Mouse (Mus musculus) frontal cortex, postnatal 10 days (tissue): ENCODE measurements around the gene Gnao1.
A peak's percentile ranks its signal among the peaks of the same experiment; 100 is the strongest.

Experiments
- DNase-seq, 2 experiments: peaks; one replicate each; pipeline ENCODE4 v3.0.0; 2022; ENCODE audit warnings: low spot score in 2 of 2, mixed read lengths in 1 of 2

Gene Gnao1

DNA sequence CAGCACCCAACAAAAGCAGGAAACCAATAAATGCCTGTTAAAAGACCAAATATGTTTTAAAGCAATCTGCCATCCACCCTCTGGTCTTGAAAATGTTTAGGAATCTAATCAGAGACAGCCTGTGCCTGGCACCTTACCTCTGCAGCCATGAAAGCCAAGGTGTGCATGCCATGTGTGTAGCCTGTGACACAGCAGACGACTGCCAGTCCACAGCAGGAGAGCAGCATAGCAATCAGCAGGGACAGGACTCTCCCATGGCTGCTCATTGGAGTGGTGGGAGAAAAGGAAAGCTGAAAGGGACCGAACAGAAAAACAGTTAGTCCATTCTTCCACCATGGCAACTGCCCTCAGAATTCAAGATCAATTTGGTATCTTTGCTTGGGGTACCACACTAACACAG lies 189.2 kb downstream of the Gnao1 start:
- no peak for DNase-seq

DNA sequence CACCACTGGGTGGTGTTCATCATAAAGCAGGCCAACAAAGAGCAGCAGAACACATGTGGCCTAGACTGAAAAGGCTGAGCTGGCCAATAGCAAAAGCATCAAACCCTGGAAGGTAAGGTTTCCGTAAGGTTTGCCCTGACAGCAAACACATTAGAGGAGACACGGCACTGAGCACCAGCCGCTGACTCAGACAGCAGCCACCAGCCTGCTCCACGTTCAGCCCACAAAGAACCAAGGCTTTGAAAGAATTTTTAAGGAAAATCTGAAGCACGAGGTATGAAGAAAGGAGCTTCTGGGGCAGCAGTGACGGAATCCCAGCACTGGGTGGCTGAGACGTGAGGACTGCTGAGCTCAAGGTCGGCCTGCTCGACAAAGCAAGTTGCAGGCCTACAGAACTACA lies 194.4 kb downstream of the Gnao1 start:
- no peak for DNase-seq

DNA sequence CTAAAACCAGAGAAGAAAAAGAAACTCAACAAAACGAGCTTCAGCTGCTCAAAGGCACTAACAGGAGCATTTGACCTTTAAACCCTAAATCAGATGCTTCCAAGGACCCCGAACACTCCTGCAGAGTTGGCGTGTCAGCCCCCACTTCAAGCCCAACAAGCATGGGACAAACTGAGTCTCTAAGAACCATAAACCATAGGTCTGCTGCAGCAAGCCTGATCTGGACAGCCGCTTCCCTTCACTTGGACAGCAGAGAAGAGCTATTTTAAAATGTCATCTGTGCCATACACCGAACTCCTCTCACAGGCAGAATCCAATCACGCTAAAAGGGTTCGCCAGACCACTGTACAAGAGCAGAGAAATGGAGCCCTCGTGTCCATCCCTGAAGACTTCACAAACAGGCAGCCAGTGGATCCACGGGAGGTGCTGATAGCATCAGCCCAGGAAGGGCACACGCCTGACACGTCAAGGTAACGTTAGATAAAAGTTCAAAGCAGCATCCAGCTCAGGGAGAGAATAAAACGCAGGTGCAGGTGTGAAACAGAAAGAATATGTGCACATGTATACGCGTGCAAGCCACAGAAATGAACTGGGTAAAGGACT lies 199.6 kb downstream of the Gnao1 start:
- no peak for DNase-seq

DNA sequence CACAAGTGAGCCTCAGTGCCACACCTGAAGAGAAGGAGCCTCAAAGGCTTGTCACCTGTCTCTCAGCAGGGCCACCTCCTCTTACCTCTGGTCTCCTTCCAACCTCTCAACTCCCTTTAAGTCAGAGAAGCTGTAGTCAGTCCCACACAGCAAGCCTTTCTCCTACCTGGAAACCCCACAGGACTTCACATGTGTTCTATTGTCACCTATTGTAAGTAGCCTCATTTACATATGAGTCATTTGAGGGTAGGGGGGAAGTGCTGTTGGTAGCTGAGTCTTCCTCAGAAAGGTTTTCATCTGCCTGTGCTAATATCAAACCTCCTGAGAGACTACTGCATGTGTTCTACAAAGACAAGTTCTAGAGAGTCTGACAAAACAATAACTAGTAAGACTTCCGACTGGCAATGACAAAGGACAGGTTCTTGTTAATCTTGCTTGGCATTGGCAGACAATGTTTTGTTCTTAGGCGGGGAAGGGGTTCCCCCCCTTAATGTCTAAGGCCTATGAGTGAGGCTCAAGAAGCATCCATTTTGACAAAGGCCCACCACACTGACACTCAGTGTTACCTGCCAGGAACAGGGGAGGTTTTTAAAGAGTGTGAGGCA lies 200.4 kb downstream of the Gnao1 start:
- DNase-seq: no peak

DNA sequence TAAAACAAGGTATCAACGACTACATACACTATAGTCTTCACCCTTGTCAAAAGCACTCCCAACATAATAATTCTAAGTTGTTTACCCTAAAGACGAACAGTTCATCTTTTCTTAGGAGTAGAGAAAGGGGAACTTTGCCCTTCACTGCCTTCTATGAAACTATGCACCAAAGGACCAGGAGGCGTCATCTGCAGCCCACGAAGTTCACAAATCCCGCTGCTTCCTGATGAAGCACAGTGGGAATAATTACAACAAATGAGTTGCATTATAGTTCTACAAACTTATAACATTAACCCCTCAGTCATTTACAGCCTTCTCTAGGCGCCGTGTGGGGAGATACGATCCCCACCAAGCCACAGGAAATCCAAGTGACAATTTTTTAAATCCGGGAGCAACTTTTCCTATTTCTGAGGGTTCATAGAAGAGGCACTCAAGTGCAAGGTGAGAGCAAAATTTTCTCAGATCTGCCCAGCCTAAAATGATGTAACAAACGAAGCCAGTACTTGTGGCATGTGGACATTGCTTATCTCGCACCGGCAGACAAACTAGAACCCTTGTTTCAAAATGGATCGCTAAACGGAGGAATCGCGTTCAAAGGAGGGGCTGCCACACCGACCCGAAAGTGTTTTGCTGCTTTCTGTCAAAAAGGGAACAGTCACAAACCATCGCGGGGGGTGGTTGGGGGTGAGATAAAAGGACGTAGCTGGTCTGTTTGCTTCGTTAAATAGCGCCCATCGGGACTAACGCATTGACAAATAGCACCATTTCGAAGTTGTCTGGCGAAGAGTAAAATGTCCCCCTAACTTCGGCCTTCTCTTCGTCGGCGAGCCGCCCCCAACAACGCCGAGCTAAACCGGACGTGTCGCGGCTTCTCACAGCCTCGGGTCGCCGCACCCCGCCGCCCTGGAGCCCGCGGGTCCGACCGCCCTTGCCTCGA lies 201.6 kb downstream of the Gnao1 start:
- DNase-seq: no peak

DNA sequence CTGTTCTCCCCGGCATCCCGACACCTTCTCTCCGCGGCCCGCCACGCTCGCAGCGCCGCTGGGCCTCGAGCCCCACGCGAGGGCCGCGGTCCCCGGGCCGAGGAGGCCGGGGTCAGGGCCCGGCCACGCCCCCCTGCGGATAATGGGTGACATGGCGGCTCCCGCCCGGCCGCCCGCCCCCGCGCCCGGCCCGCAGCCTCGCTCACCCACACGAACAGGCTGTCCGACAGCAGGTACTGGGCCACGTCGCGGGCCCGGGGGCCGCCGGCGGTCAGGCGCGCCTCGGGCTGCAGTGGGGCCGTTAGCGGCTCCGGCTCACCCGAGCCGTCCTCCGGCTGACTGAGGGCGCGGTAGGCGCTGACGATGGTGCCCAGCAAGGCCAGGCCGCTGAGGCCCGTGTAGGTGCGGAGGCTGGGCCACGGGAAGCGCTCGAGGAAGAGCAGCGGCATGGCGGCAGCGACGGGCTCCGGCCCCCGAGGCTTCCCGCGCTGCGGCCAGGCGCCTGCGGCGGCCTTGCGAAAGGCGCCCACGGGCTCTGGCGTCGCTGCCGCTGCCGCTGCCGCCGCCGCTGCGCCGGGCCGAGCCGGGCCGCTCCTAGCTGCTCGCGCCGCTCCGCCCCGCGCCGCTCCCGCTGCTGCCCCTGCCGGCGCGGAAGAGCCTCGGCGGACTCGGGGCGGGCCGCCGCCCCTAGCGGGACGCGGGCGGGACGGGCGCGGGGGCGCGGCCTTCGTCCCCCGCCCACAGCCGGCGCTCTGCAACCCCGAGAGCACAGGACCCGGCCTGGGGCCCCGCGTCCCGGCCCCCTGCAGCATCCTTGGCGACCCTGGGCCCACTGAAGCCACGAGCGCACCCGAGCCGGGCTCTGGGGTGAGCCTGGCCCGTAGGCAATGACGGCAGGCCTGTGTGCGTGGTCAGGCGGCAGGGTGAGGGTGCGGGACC lies 202.5 kb downstream of the Gnao1 start, which contains the start of gene Amfr:
Gene Amfr (minus strand): TSS at position 830 of the 939 bp plus-strand sequence.
- DNase-seq: peak; percentile 46 to 54

DNA sequence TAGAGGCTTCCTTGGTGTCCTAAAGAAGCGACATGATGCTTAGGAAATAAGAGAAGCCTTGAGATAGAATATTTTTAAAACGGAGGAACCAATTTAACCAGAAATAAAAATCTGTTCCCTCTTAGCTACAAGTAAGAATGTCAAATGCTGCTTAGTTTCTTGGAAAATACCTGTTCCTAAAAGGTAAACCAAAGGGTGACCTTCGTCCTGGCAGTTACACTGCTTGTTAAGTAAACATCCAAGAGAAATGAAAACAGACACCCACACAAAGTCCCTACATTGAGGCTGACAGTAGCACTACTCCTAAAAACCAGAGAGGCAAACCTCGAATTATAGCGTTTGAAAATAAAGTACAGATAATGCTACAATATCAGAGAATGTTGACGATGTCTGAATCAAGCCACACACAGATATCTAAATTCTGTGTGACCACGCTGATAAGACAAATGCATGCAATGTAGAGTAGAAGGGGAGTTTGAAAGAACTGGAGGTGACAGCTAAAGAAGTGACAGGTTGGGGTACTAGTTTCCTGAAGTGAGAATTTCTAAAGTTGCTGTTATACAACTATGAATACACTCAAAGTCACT lies 203.4 kb downstream of the Gnao1 start:
- DNase-seq: no peak
